Mouse (Mus musculus) gastrocnemius, postnatal 36 days (tissue): ENCODE data around the gene Fbxw4. TPM values are rescaled to one million over a fixed set of nuclear protein-coding genes. Genes with fewer than 3 reads are reported as not detected.
"Not testable (repeated sequence)": the region's sequence is repeated elsewhere in the genome, so short reads cannot be mapped to it uniquely, and the experiment has no call there.

ENCODE experiments used
- DNase-seq, 2 experiments: peaks; one replicate each; pipeline ENCODE4 v3.0.0; 2022
- intact Hi-C: fragments of 180-260 bp; cut with DNase I; formaldehyde crosslinking; loops from one replicate; pipeline ENCODE4 v1.15.1; 2025
- total RNA-seq, 2 experiments: library from RNA; stranded (reverse); gene quantifications; 2 replicates each; pipeline ENCODE4 v1.2.3; 2021

Fbxw4 gene
- total RNA-seq, 2 experiments from 2014 or later = 22.5 to 22.6 TPM

GRCm38 (mm10) chr19:45549128-45549915 lies 110.8 kb downstream of the Fbxw4 start:
- intact Hi-C loops = loop anchor here (5.0 to 10.0 kb wide), 2 partner anchors 115 to 372 kb away; no protein-coding TSS in a partner anchor
- no peak for DNase-seq

- DNase-seq = not testable (repeated sequence)
- intact Hi-C loops = loop anchor here (5.0 to 10.0 kb wide), 2 partner anchors 113 to 371 kb away; no protein-coding TSS in a partner anchor
Measured at GRCm38 (mm10) chr19:45548196-45548595, 111.9 kb downstream of the Fbxw4 start.

- peak; percentile 71 to 81 for DNase-seq
- intact Hi-C loops = loop anchor here (2.0 to 10.0 kb wide), 4 partner anchors 110 to 368 kb away; no protein-coding TSS in a partner anchor
Measured at GRCm38 (mm10) chr19:45544925-45545321, 115.2 kb downstream of the Fbxw4 start.

- no peak for DNase-seq
Measured at GRCm38 (mm10) chr19:45544152-45544924, 115.8 kb downstream of the Fbxw4 start.

GRCm38 (mm10) chr19:45542061-45542460 lies 118.1 kb downstream of the Fbxw4 start:
- DNase-seq = no peak
- intact Hi-C loops = loop anchor here (10.0 kb wide), 1 partner anchor 107 kb away; no protein-coding TSS in a partner anchor

More at GRCm38 (mm10) chr19:45544152-45544924, 115.8 kb downstream of the Fbxw4 start:
- intact Hi-C loops = loop anchor here (2.0 to 10.0 kb wide), 3 partner anchors 110 to 324 kb away; no protein-coding TSS in a partner anchor

GRCm38 (mm10) chr19:45541409-45542041 lies 118.6 kb downstream of the Fbxw4 start:
- intact Hi-C loops = loop anchor here (10.0 kb wide), 1 partner anchor 107 kb away; no protein-coding TSS in a partner anchor
- DNase-seq = peak in 1 of 2 experiments; percentile 39

GRCm38 (mm10) chr19:45540657-45541408 lies 119.3 kb downstream of the Fbxw4 start:
- no peak for DNase-seq
- intact Hi-C loops = loop anchor here (10.0 kb wide), 1 partner anchor 106 kb away; no protein-coding TSS in a partner anchor

- intact Hi-C loops = no loop called here
- peak in 1 of 2 experiments; percentile 40 for DNase-seq
Measured at GRCm38 (mm10) chr19:45537505-45537904, 122.6 kb downstream of the Fbxw4 start.

- intact Hi-C loops = no loop called here
- DNase-seq = no peak
Measured at GRCm38 (mm10) chr19:45535929-45536328, 124.2 kb downstream of the Fbxw4 start.

- no peak for DNase-seq
- intact Hi-C loops = no loop called here
Measured at GRCm38 (mm10) chr19:45535214-45535735, 124.8 kb downstream of the Fbxw4 start.

- intact Hi-C loops = loop anchor here (5.0 kb wide), 1 partner anchor 36 kb away; no protein-coding TSS in a partner anchor
Measured at GRCm38 (mm10) chr19:45533617-45534016, 126.5 kb downstream of the Fbxw4 start.

GRCm38 (mm10) chr19:45531554-45531953 lies 128.6 kb downstream of the Fbxw4 start:
- no peak for DNase-seq
- intact Hi-C loops = loop anchor here (5.0 kb wide), 1 partner anchor 34 kb away; no protein-coding TSS in a partner anchor

More at GRCm38 (mm10) chr19:45533617-45534016, 126.5 kb downstream of the Fbxw4 start:
- no peak for DNase-seq

- no peak for DNase-seq
- intact Hi-C loops = loop anchor here (5.0 kb wide), 1 partner anchor 33 kb away; no protein-coding TSS in a partner anchor
Measured at GRCm38 (mm10) chr19:45530200-45530995, 129.7 kb downstream of the Fbxw4 start.

- no peak for DNase-seq
- intact Hi-C loops = loop anchor here (5.0 kb wide), 1 partner anchor 42 kb away; no protein-coding TSS in a partner anchor
Measured at GRCm38 (mm10) chr19:45529294-45529693, 130.8 kb downstream of the Fbxw4 start.
